In genomic region chr3:121312979-121313378, GRCm38 (mm10) we compare ENCODE assay signal across 23 mouse cellular contexts. TPM values are rescaled to one million over a fixed set of nuclear protein-coding genes. Genes with fewer than 3 reads are reported as not detected.
A peak's percentile ranks its signal among the peaks of the same experiment; 100 is the strongest.
DNase-seq lines count a peak whose midpoint lies in the region; ATAC-seq lines count a peak whose summit lies in the region.
"Had no signal": no experiment of that assay in that cellular context is flagged by ENCODE, and none has a peak within 500 bp of the region (broad histone marks: within the 10 kb centered on the region; RNA-seq: fewer than 3 reads in every experiment).

No protein-coding gene starts in this region.

- peaks cover 11% of the 10 kb centered on the region; the same call in 1 of the 2 replicates for H3K4me1 ChIP-seq in heart, embryonic 10.5 days
- H3K4me1 ChIP-seq in kidney, embryonic 16.5 days (ENCODE audit: insufficient read depth, low read length): peaks cover 12% of the 10 kb centered on the region; the same call in 1 of the 2 replicates
- H3K4me1 ChIP-seq: forebrain, embryonic 15.5 days; heart, embryonic 13.5 days had no signal

- 0 out of 2 replicates have a peak, but pooled peaks cover 8% of the 10 kb centered on the region for H3K36me3 ChIP-seq in heart, embryonic 10.5 days
- H3K36me3 ChIP-seq in kidney, embryonic 16.5 days (ENCODE audit: insufficient read depth, low read length): no peaks in the 10 kb centered on the region
- H3K36me3 ChIP-seq: embryonic facial prominence, embryonic 15.5 days; forebrain, embryonic 15.5 days had no signal

- WGBS in heart, embryonic 10.5 days: 75% methylated on average over 9 of the region's 9 CpGs
- WGBS in kidney, embryonic 16.5 days: 45% methylated on average over 9 of the region's 9 CpGs

- H3K9me3 ChIP-seq in heart, embryonic 10.5 days: no peaks in the 10 kb centered on the region
- H3K9me3 ChIP-seq in kidney, embryonic 16.5 days (ENCODE audit: low read length): no peaks in the 10 kb centered on the region; the same call in 1 of the 2 replicates
- H3K9me3 ChIP-seq: forebrain, embryonic 15.5 days; hindbrain, embryonic 13.5 days had no signal

- H3K4me2 ChIP-seq in kidney, embryonic 16.5 days (replicated peaks; ENCODE audit: low read depth, low read length): 0 out of 2 replicates have a peak overlapping the region, but pooled peaks have one; percentile 3
- H3K4me2 ChIP-seq: embryonic facial prominence, embryonic 15.5 days; forebrain, embryonic 15.5 days; heart, embryonic 13.5 days; hindbrain, embryonic 13.5 days had no signal

- no peak overlapping the region for H3K27ac ChIP-seq in heart, embryonic 10.5 days
- no peak overlapping the region for H3K27ac ChIP-seq in kidney, embryonic 16.5 days (ENCODE audit: low read length)
- H3K27ac ChIP-seq: embryonic facial prominence, embryonic 15.5 days; forebrain, embryonic 10.5 days; forebrain, embryonic 15.5 days; heart, embryonic 13.5 days; hindbrain, embryonic 13.5 days; hindbrain, postnatal 0 days had no signal

- DNase-seq in heart, embryonic 10.5 days (ENCODE audit: low spot score): peak; percentile 67
- no peak for DNase-seq in heart, postnatal 36 days
- DNase-seq in kidney, adult 9 months: no peak
- peak; percentile 30 for DNase-seq in A20 (ENCODE audit: low read depth, low spot score)
- peak; percentile 47 for DNase-seq in thymus, postnatal 14 days
- DNase-seq in spleen, postnatal 4 days (ENCODE audit: low spot score in 2 of 2): no peak
- DNase-seq in left cerebral cortex, adult 9 months (ENCODE audit: low spot score in 2 of 2): no peak
- DNase-seq: adrenal gland, adult 2 months; adrenal gland, postnatal 25 days; cerebellum, adult 2 months; cerebellum, postnatal 10 days; gastrocnemius, postnatal 36 days; heart, adult 18-20 months; heart, postnatal 10 days had no signal

- ATAC-seq in kidney, embryonic 16.5 days (ENCODE audit: low FRiP score, low TSS enrichment): peak; percentile 33; the same call in 1 of the 2 replicates
- ATAC-seq: forebrain, embryonic 15.5 days; hindbrain, postnatal 0 days had no signal

- H3K27me3 ChIP-seq in heart, embryonic 10.5 days (ENCODE audit: insufficient read depth, poor library complexity, severe bottlenecking): no peaks in the 10 kb centered on the region
- no peaks in the 10 kb centered on the region for H3K27me3 ChIP-seq in kidney, embryonic 16.5 days (ENCODE audit: insufficient read depth, low read length)
- H3K27me3 ChIP-seq: CH12.LX; embryonic facial prominence, embryonic 15.5 days; forebrain, embryonic 15.5 days; heart, embryonic 13.5 days; hindbrain, embryonic 13.5 days had no signal

- no peak overlapping the region for H3K4me3 ChIP-seq in heart, embryonic 10.5 days
- no peak overlapping the region for H3K4me3 ChIP-seq in kidney, embryonic 16.5 days (ENCODE audit: low read length)
- H3K4me3 ChIP-seq: embryonic facial prominence, embryonic 15.5 days; erythroblast, embryonic 14.5 days; forebrain, embryonic 10.5 days; forebrain, embryonic 15.5 days; heart, embryonic 13.5 days; hindbrain, embryonic 13.5 days had no signal

- no peak overlapping the region for H3K9ac ChIP-seq in kidney, embryonic 16.5 days (replicated peaks; ENCODE audit: low read length)
- H3K9ac ChIP-seq: embryonic facial prominence, embryonic 15.5 days; forebrain, embryonic 15.5 days; heart, embryonic 13.5 days; hindbrain, embryonic 13.5 days had no signal

- intact Hi-C loops in heart, postnatal 36 days (cut with DNase I): loop anchor here (5.0 kb wide), 1 partner anchor 44 kb away; no protein-coding TSS in a partner anchor

RNA-seq across cellular contexts. Expression of gene Alg14, which starts 21.4 kb away (rescaled TPM):
- polyA plus RNA-seq in heart, embryonic 10.5 days (2016; fragmentation: Nextera tagmentation; extraction: Ambion mirVana): 40.1 and 44.5 TPM in 2 replicates
- total RNA-seq in heart, postnatal 36 days (2021): 10 to 100 TPM; 11.9 to 13.4 TPM
- polyA plus RNA-seq in kidney, embryonic 16.5 days (2015; fragmentation: Nextera tagmentation; extraction: Ambion mirVana): 42.0 and 43.5 TPM in 2 replicates

RNA-seq across cellular contexts. Expression of gene Tmem56, which starts 30.1 kb away (rescaled TPM):
- 3.0 and 3.5 TPM in 2 replicates for polyA plus RNA-seq in heart, embryonic 10.5 days (2016; fragmentation: Nextera tagmentation; extraction: Ambion mirVana)
- total RNA-seq in heart, postnatal 36 days (2021): 1 to 10 TPM in 1 of 2 experiments, under 1 TPM in 1; 0.92 to 1.4 TPM
- 1.5 and 1.6 TPM in 2 replicates for polyA plus RNA-seq in kidney, embryonic 16.5 days (2015; fragmentation: Nextera tagmentation; extraction: Ambion mirVana)
- total RNA-seq: CH12.LX had no signal

Comparison
In these comparisons a context has a peak if more than half of its experiments do, and no peak if none do; other contexts are left out.
1. DNase-seq: peak in heart, embryonic 10.5 days (single experiment), A20 (single experiment) and thymus, postnatal 14 days (single experiment); none in heart, postnatal 36 days (0 of 2), kidney, adult 9 months (single experiment), spleen, postnatal 4 days (0 of 2) and left cerebral cortex, adult 9 months (0 of 2).